Mouse (Mus musculus) heart, embryonic 13.5 days (tissue): Measurements from ENCODE around the gene Paqr5. TPM values are rescaled to one million over a fixed set of nuclear protein-coding genes. Genes with fewer than 3 reads are reported as not detected.
A peak's percentile ranks its signal among the peaks of the same experiment; 100 is the strongest.

Experiments used
- ATAC-seq: fragments of 200-750 bp; cut with Nextera tagmentation; 2 replicates; pipeline ENCODE4 v1.8.0; 2017; ENCODE audit warnings: moderate TSS enrichment; ENCODE audit not compliant: insufficient number of reproducible peaks, low FRiP score, low TSS enrichment; ENCODE audit errors: extremely low read depth
- H3K27ac ChIP-seq: fragments of 300-500 bp; sonication (generic); replicated peaks from 2 replicates; pipeline ENCODE4 v1.5.1; 2015; ENCODE audit warnings: moderate library complexity, mild to moderate bottlenecking, inconsistent platforms
- H3K27me3 ChIP-seq: fragments of 300-500 bp; sonication (generic); replicated peaks from 2 replicates; pipeline ENCODE4 v1.6.1; 2015; ENCODE audit warnings: mild to moderate bottlenecking, inconsistent platforms
- H3K36me3 ChIP-seq: fragments of 300-500 bp; sonication (generic); 2 replicates; pipeline ENCODE4 v1.6.1; 2015; ENCODE audit warnings: mild to moderate bottlenecking, inconsistent platforms
- H3K4me1 ChIP-seq: fragments of 300-500 bp; sonication (generic); 2 replicates; pipeline ENCODE4 v1.6.1; 2015; ENCODE audit warnings: inconsistent platforms
- H3K4me2 ChIP-seq: fragments of 300-500 bp; sonication (generic); 2 replicates; pipeline ENCODE4 v1.6.1; 2015; ENCODE audit warnings: inconsistent platforms, mild to moderate bottlenecking, moderate library complexity
- H3K4me3 ChIP-seq: fragments of 300-500 bp; sonication (generic); 2 replicates; pipeline ENCODE4 v1.5.1; 2015; ENCODE audit warnings: moderate library complexity, mild to moderate bottlenecking, inconsistent platforms
- H3K9ac ChIP-seq: fragments of 300-500 bp; sonication (generic); 2 replicates; pipeline ENCODE4 v1.6.1; 2015; ENCODE audit warnings: inconsistent platforms, mild to moderate bottlenecking, moderate library complexity
- H3K9me3 ChIP-seq: fragments of 300-500 bp; sonication (generic); 2 replicates; pipeline ENCODE4 v1.6.1; 2016; ENCODE audit warnings: inconsistent platforms
- WGBS: fragments of 180-500 bp; shearing (Covaris S2); methylation state at CpG from one replicate; pipeline ENCODE4 v1.1.7; 2015; ENCODE audit warnings: mixed read lengths; 5-methylcytosine and 5-hydroxymethylcytosine counted together
- polyA plus RNA-seq: library from polyadenylated mRNA; unstranded; fragments of >200 nt; fragmentation: Nextera tagmentation; extraction: Ambion mirVana; gene quantifications from 2 replicates; pipeline ENCODE4 v1.2.1, GENCODE M21; 2015

Gene Paqr5
- polyA plus RNA-seq, 1 experiment from 2014 or later = 0.39 TPM

DNA sequence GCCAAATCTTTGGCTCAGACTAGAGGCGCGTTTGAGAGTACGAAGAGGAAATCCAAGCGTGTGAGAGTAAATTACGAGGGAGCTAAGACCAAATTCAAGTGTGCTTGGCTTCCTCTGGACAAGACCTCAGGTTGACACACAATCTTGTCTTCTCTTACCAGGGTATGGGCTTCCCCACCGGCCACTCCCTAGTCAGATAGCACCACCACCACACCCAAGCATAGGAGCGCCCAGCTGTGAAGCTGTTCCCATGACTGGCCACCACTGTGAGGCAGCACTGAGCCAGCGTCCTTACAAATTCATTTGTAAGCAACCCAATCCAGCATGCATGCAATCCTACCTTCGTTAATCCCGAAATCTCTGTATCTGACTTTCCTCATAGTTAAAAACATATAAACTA, 119.7 kb downstream of the Paqr5 start:
- Histone ChIP-seq H3K9ac (no peak overlapping the region), H3K4me3 (no peak overlapping the region), H3K4me1 (peaks cover 9% of the 10 kb centered on the region), H3K36me3 (peaks cover 5% of the 10 kb centered on the region), H3K27me3 (peaks cover 26% of the 10 kb centered on the region), H3K9me3 (no peaks in the 10 kb centered on the region), H3K4me2 (no peak overlapping the region), H3K27ac (no peak overlapping the region)
- WGBS = 60% methylated on average over 10 of the region's 10 CpGs
- ATAC-seq = no peak

DNA sequence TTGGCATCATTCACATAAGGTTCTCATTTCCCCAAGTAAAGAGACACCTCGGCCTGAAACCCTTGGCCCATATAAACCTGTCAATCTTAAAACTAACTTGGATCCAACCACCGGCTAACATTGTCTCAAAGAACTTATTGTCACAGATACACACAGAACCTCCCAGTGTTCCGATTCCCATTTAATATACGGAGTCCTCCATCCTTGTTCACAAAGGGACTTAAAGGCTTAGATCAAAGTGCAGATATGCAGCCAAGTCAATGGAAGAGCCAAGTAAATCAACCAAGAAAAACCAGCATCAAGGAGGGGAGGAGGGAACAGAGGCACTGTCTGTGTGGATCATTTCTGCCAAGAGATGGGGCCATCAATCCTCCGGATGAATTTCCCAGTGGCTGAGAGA, 121.1 kb downstream of the Paqr5 start:
- Histone ChIP-seq H3K4me3 (no peak overlapping the region), H3K27ac (no peak overlapping the region), H3K4me1 (peaks cover 3% of the 10 kb centered on the region; the same call in 1 of the 2 replicates), H3K27me3 (peaks cover 39% of the 10 kb centered on the region), H3K36me3 (no peaks in the 10 kb centered on the region), H3K9ac (no peak overlapping the region), H3K9me3 (no peaks in the 10 kb centered on the region), H3K4me2 (no peak overlapping the region)
- ATAC-seq = no peak
- WGBS = 81% methylated on average over 5 of the region's 5 CpGs

DNA sequence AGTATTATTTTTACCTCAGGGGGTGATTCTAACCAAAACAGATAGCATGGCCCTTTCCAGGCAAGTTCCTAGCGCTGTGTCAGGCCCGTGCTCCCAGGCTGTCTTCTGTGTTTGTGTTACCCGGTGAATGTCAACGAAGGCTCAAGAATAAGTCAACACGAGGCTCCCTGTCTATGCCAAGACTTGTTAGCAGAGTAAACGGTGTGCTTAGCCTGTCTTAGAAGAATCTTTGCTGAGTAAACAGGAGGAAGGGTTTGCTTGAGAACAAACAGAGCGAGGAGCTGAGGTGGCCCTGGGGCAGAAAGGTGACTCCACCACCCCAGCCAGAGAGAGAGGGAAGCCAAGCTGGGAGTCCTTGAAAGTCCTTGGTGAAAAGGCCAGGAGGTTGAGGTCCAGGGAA, 122.5 kb downstream of the Paqr5 start:
- Histone ChIP-seq H3K4me3 (no peak overlapping the region), H3K36me3 (no peaks in the 10 kb centered on the region), H3K4me1 (peaks cover 6% of the 10 kb centered on the region; the same call in 1 of the 2 replicates), H3K4me2 (no peak overlapping the region), H3K27ac (no peak overlapping the region), H3K27me3 (peaks cover 50% of the 10 kb centered on the region), H3K9ac (0 out of 2 replicates have a peak overlapping the region, but pooled peaks have one; percentile 24), H3K9me3 (no peaks in the 10 kb centered on the region)
- no peak for ATAC-seq
- WGBS = 23% methylated on average over 7 of the region's 7 CpGs

Other genes starting within 250 kb of the Paqr5 start
- 913 and 1,036 TPM in 2 replicates for gene Rplp1, start 112.3 kb downstream of the Paqr5 start, polyA plus RNA-seq
- 79.3 and 81.2 TPM in 2 replicates for gene Kif23, start 80.1 kb downstream of the Paqr5 start, polyA plus RNA-seq
- gene Glce, start 95.8 kb upstream of the Paqr5 start, polyA plus RNA-seq = 8.9 and 10.4 TPM in 2 replicates